Mouse (Mus musculus) large intestine, adult 2 months (tissue): ENCODE measurements around the gene Shkbp1. TPM values are rescaled to one million over a fixed set of nuclear protein-coding genes. Genes with fewer than 3 reads are reported as not detected.

Experiments used
- DNase-seq: peaks from one replicate; pipeline ENCODE4 v3.0.0-alpha.2; 2012; ENCODE audit warnings: low read depth, low spot score
- WGBS: fragments of 180-500 bp; shearing (Covaris S2); methylation state at CpG from one replicate; pipeline ENCODE4 v1.1.7; 2018; 5-methylcytosine and 5-hydroxymethylcytosine counted together
- polyA plus RNA-seq: library from polyadenylated mRNA; depleted of rRNA; stranded (reverse); fragments of >200 nt; gene quantifications from 2 replicates; pipeline ENCODE4 v1.2.3, GENCODE M21; 2012

Gene Shkbp1
- polyA plus RNA-seq, 1 experiment: 59.9 TPM

GRCm38 (mm10) chr7:27322291-27322690 is 33.5 kb downstream of the Shkbp1 start:
- no peak for DNase-seq
- WGBS: 38% methylated on average over 13 of the region's 13 CpGs

DNA sequence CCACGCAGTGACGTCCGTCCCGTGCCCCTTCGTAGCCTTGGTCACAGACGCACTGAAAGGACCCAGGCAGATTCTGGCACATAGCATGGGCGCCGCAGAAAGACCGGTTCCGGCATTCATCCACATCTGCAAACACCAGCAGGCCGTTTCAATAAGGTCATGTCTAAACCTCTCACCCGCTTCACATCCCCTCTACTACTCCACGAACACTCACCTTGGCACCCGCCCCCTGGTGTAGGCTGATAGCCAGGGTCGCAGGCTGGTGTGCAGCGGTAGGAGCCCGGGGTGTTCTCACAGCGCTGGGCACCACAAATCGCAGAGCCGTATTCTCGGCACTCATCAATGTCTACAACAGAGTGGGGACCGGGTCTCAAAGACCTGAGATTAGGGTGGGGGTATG is 36.4 kb downstream of the Shkbp1 start:
- 89% methylated on average over 22 of the region's 22 CpGs for WGBS
- no peak for DNase-seq

DNA sequence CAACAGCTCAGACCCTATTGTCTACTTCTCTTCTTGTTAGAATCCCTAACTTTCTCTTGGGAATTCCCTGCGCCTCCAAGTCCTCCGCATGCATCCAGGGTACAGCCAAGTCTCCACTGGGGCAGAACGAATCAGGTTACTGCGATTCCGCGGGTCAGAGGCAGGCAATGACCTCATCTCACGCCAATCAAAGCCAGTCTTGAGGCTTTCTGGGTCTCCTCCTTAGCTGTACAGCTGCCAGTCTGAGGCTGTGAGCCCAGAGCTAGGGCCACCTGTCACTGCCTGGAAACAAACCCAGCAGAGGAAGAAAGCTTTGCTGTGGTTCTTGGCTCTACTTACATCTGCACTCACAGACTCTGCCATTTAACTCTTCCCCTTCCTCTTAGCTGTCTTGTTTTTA is 39.9 kb downstream of the Shkbp1 start:
- DNase-seq: no peak
- WGBS: 46% methylated on average over 7 of the region's 7 CpGs

GRCm38 (mm10) chr7:27314393-27314792 is 41.4 kb downstream of the Shkbp1 start:
- 91% methylated on average over 3 of the region's 3 CpGs for WGBS
- no peak for DNase-seq

- no peak for DNase-seq
- WGBS: 73% methylated on average over 12 of the region's 12 CpGs
These were observed 44.1 kb downstream of the Shkbp1 start for GRCm38 (mm10) chr7:27311651-27312284.

DNA sequence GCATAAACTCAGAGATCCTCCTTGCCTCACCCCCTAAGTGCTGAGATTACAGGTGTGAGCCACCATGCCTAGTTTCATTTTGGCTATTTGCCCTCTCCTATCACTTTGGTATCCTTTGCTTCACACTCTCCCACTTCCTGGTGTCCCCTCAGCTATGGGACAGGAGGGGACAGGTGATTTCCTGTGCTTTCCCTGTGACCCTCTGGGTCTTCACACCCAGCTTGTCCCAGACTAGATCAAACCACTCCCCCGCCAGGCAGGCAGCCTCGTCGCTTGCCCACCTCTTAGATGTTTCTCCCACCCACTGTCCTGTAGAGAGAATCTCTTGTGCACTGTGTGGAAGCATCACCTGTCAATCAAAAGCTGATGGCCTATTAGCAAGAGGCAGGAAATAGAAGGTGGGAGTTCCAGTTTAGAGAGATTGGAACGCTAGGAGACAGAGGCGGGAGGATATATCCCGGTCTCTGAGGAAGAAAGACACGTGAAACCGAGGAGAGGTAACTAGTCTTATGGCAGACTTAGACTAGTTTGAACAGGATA is 44.8 kb downstream of the Shkbp1 start:
- 68% methylated on average over 8 of the region's 8 CpGs for WGBS

DNA sequence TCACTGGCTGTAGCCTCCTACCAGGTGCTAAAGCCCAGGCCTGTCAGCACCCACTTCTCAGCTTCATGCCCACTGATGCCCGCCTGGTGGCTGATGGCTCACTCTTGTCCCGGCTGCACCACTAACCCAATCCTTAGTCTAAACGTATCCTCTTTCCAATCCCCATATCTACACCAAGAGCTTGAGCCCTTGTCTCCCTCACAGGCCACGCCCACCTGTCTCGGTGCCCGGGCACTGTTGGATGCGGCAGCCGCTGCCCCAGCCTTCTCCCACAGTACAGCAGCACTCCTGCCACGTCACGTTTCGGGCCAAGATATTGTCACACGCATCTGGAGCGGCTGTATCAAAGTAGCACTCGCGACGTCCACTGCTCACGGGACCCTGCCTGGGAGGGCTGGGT is 45.5 kb downstream of the Shkbp1 start:
- WGBS: 19% methylated on average over 17 of the region's 17 CpGs
- DNase-seq: no peak

More for the DNA sequence above, 44.8 kb downstream of the Shkbp1 start:
- no peak for DNase-seq

- DNase-seq: no peak
- 76% methylated on average over 3 of the region's 3 CpGs for WGBS
These were observed 46.0 kb downstream of the Shkbp1 start for GRCm38 (mm10) chr7:27309832-27310231.

DNA sequence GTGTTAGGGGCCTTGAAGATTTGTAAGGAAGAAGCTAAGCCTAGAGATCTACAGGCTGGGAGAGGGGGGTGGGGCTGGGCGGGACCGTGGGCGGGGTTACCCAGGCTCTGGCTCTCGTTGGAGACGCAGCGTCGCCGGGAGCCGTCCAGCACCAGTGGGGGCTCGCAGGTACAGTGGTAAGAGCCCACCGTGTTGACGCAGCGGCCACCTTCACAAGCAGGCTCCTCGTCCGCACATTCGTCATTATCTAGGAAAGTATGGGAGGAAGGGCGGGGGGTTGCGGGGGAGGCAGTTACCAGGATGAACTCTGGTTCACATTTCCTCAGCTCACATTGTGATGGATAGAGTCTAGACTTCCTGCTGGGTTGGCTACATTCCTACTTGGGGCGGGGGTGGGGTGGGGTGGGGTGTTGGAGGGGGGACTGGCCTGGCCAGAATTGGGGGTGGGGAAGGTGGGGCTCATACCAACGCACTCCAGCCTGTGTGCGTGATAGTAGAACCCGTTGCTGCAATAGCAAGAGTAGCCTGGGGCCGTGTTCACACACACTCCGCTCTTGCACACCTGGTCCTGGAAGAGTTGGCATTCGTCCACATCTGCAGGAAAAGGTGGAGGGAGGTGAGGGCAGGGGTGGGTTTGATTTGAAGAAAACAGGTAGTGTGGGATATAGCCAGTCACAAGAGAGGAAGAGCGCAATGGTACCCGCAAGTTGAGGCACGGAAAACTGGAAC is 46.8 kb downstream of the Shkbp1 start:
- no peak for DNase-seq
- WGBS: 17% methylated on average over 28 of the region's 28 CpGs

DNA sequence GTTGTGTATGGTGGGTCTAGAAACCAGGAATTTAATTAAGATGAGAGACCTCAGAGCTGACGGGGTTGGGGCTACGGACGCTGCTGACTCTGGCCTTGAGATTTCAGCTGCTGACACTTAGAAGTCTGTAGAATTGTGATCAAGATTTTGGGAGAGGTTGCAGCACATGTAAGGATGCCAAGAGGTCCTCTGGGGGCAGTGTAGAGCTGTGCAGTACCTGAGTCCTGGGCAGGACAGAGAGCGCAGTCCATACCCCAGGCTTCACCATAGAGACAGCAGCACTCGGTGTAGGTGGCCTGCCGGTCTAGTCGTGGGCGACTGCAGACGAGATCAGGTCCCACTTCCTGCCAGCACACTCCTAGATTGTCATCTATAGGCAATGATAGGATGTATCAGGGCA is 48.3 kb downstream of the Shkbp1 start:
- 86% methylated on average over 9 of the region's 9 CpGs for WGBS
- DNase-seq: no peak

DNA sequence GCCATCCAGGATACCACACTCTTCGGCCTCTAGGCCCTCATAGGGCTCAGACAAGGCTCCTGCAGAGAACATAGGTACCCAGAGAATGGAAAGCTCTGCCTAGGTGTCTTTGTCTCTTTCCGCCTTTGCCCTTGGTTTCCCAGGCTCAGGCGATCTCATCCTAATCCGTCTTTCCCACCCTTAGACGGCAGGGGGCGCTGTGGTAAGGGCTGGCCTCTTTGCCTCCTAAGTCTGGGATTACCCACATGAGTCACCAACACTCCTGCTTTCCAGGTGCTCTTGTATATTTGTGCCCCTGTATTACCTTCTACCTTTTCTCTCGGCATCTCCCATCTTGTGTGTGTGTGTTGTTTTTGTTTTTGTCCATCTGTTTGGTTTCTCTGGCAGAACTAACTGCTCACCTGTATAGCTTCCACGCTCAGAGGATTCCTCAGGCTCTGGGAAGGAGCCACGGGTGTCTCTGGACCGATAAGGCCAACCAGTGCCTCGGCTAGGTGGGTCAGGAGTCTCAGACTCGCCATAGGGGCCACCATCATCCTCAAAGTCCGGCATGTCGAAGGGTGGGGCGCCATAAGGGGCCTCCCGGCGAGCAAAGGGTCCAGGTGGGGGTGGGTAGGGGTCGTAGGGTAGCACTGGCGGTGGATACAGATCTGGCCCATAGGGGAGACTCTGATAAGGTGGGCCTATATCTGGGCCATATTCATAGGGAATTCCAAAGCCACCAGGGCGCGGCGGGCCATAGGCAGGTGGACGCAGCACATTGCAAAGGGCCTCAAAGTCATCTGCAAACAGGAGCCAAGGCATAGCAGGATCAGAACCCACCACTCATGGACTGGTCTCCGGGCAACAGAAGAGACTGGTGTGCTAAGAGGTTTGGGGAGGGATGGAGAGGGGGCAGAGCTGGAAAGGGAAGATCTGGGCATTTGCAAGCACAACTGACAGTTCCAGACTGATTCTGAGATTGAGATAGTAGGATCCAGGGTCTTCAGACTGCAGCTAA is 49.4 kb downstream of the Shkbp1 start:
- WGBS: 75% methylated on average over 24 of the region's 24 CpGs
- no peak for DNase-seq

DNA sequence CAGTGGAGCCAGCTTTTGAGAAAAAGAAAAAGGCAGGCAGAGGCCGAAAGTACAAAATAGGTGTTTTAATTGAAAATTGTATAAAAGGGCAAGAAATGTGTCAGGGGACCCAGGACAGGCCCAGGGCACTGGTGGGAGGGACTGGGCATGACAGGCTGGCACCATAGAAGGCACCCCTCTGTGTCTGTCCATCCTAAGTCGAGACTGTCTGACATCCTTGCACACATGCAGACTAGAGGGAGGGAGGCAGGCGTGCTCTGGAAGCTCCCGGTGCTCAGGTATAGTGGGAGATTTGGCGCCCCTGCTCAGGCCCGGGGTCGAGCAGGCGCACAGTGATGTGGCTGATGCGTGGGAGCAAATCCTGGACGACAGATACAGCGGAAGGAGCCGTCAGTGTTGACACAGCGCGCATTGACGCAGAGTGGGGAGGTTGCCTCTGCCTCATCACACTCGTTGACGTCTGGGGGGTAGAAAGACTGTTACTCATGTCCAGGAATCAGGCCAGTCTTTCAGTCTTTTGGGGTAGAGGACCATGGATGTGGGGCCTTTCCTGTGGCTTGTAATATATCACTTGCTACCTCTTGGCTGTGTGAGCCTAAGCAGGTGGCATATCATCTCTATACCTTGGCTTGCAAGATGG is 50.6 kb downstream of the Shkbp1 start:
- DNase-seq: no peak
- 86% methylated on average over 17 of the region's 17 CpGs for WGBS

DNA sequence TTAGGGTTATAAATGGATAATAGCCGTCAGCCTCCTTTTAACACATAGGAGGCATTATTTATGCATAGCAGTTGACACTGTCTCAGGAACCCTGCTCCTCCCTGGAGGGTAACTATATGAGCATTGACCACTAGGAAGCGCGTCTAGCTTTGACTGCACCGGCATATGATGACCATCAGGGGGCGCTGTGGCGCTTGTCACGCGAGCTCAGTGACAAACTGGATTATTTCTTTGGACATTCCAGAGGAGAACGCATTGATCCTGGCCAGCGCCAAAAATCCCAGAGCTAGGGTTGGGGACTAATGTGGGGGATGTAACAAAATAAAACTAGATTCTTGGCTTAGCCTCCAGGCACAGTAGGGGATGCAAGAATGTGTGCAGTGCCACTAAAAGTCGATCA is 53.6 kb downstream of the Shkbp1 start:
- 6% methylated on average over 11 of the region's 11 CpGs for WGBS
- DNase-seq: peak; percentile 42

GRCm38 (mm10) chr7:27300801-27301200 is 55.0 kb downstream of the Shkbp1 start:
- DNase-seq: no peak

GRCm38 (mm10) chr7:27300351-27300750 is 55.5 kb downstream of the Shkbp1 start:
- no peak for DNase-seq
- WGBS: 68% methylated on average over 4 of the region's 4 CpGs

More at GRCm38 (mm10) chr7:27300801-27301200, 55.0 kb downstream of the Shkbp1 start:
- WGBS: 54% methylated on average over 5 of the region's 5 CpGs

DNA sequence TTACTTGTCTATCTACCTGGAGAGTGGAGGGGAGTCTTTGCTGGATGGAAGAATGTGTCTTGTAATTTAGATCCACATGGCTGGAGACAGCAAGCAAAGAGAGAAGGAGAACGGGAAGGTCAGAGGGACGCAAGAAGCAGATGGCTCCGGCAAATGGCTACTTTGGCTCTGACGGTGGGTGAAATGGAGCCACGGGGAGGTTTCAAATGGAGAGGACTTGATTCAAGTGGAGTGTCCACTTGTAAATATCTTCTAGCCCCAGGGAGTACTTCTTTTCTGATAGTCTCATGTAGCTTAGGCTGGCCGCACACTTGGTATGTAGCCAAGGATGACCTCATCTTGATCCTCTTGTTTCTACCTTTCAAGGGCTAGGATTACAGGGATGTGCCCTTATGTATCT is 57.0 kb downstream of the Shkbp1 start:
- no peak for DNase-seq
- 77% methylated on average over 6 of the region's 6 CpGs for WGBS

DNA sequence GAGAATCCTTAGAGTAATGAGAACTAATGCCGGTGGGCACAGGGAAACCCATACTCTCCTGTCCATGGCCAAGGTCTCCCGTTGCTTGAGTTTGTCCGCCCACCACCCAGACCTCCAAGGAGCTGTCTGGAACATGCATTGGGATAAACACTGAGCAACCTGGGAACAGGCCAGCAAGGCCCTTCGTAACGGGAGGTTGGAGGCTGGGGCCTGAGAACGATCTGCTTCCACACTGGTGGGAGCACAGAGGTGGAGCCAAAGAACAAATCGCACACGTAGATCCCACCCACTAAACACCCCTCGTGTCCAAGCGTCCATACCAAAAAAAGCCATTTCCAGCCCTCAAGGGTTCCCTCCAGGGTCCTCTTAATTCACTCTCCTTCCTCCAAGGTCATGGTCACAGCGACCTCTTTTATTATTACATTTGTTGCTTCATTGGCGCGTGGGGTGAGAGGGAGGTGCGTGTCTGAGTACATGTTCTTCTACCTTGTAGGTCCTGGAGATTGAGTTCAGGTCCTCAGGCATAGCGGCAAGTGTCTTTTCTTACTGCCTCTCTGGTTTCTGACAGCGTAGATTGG is 57.7 kb downstream of the Shkbp1 start:
- WGBS: 66% methylated on average over 16 of the region's 16 CpGs
- no peak for DNase-seq

DNA sequence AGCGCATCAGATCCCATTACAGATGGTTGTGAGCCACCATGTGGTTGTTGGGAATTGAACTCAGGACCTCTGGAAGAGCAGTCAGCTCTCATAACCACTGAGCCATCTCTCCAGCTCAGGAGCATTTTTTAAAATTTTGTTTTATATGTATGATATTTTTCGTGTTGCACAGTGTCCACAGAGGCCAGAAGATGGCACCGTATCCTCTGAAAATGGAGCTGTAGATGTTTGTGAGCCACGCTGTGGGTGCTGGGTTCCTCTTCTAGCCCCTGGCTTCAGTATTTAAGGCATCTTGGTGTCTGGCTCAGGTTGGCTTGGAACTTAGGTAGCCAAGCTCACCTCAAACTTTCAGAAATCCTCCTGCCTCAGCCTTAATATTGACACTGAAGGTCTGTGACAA is 59.3 kb downstream of the Shkbp1 start:
- WGBS: 89% methylated on average over 4 of the region's 4 CpGs
- no peak for DNase-seq

DNA sequence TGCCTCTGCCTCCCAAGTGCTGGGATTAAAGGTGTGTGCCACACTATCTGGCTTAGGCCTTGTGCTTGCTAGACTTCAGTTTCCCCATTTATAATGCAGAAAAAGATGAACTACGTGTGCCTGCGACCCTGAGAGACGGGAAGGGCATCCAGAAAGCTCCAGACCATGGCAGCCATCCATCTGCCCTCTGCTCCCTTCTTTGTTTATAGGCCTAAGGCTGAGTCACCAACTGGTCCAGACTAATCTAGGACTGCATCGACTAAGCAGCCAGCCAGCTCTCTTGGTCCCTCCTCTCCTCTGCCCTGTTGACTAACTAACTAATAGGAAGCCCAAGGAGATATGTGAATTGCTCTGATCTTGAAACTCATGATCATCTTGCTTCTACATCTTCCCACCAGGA is 59.9 kb downstream of the Shkbp1 start:
- WGBS: 17% methylated on average over 4 of the region's 4 CpGs
- no peak for DNase-seq
